Mouse (Mus musculus) gastrocnemius, postnatal 10 days (tissue): ENCODE data around the gene Kng2. TPM values are rescaled to one million over a fixed set of nuclear protein-coding genes. Genes with fewer than 3 reads are reported as not detected.
"Not testable (repeated sequence)": the region's sequence is repeated elsewhere in the genome, so short reads cannot be mapped to it uniquely, and the experiment has no call there.

Experiments
- DNase-seq: peaks from one replicate; pipeline ENCODE4 v3.0.0; 2021; ENCODE audit warnings: mixed read lengths
- total RNA-seq, 2 experiments: library from RNA; stranded (reverse); gene quantifications; 2 replicates each; pipeline ENCODE4 v1.2.3; 2021

Kng2 gene
- total RNA-seq, 2 experiments from 2014 or later, result 0.32 TPM; not detected in 1

- DNase-seq, result no peak
These were observed 73.2 kb downstream of the Kng2 start for GRCm38 (mm10) chr16:22956085-22956439.

- no peak for DNase-seq
These were observed 73.7 kb downstream of the Kng2 start for GRCm38 (mm10) chr16:22955397-22956084.

GRCm38 (mm10) chr16:22953069-22953468 lies 76.2 kb downstream of the Kng2 start:
- DNase-seq, result no peak

- DNase-seq, result no peak
These were observed 78.4 kb downstream of the Kng2 start, which contains the start of gene Hrg for GRCm38 (mm10) chr16:22950840-22951395. Hrg (plus strand) TSS chr16:22951072.

GRCm38 (mm10) chr16:22947371-22947770 lies 81.9 kb downstream of the Kng2 start:
- DNase-seq, result no peak

- not testable (repeated sequence) for DNase-seq
These were observed 87.3 kb downstream of the Kng2 start for GRCm38 (mm10) chr16:22941825-22942476.

- no peak for DNase-seq
These were observed 90.1 kb downstream of the Kng2 start for GRCm38 (mm10) chr16:22939120-22939695.

GRCm38 (mm10) chr16:22938541-22938940 lies 90.7 kb downstream of the Kng2 start:
- DNase-seq, result no peak

- no peak for DNase-seq
These were observed 91.7 kb downstream of the Kng2 start for GRCm38 (mm10) chr16:22937631-22938030.

Other genes with a start within 250 kb of the Kng2 start
- gene Crygs, start 217.9 kb downstream of the Kng2 start, total RNA-seq, result not detected
- gene Tbccd1, start 171.8 kb downstream of the Kng2 start, total RNA-seq, result 1 to 10 TPM; 8.5 to 8.6 TPM
- 10 to 100 TPM; 39.5 to 43.3 TPM for gene Dnajb11, start 171.6 kb downstream of the Kng2 start, total RNA-seq
- gene Ahsg, start 138.2 kb downstream of the Kng2 start, total RNA-seq, result 10 to 100 TPM in 1 of 2 experiments, under 1 TPM in 1; 0.49 to 16.1 TPM
- gene Fetub, start 111.1 kb downstream of the Kng2 start, total RNA-seq, result under 1 TPM in 1 of 2 experiments, not detected in 1; 0.54 TPM
- gene Hrg, start 78.4 kb downstream of the Kng2 start, total RNA-seq, result under 1 TPM in 1 of 2 experiments, not detected in 1; 0.34 TPM
- 1 to 10 TPM in 1 of 2 experiments, not detected in 1; 1.7 TPM for gene Kng1, start 28.4 kb upstream of the Kng2 start, total RNA-seq
- 100 to 1,000 TPM; 272 to 309 TPM for gene Eif4a2, start 78.0 kb upstream of the Kng2 start, total RNA-seq
- gene Rfc4, start 98.3 kb upstream of the Kng2 start, total RNA-seq, result 1 to 10 TPM; 7.4 to 8.2 TPM
- gene Adipoq, start 117.1 kb upstream of the Kng2 start, total RNA-seq, result 10 to 100 TPM; 12.4 to 15.1 TPM
- gene St6gal1, start 195.3 kb upstream of the Kng2 start, total RNA-seq, result 1 to 10 TPM; 9.5 to 9.8 TPM